Mouse (Mus musculus) embryonic facial prominence, embryonic 14.5 days (tissue): ENCODE data around the gene Gm10717. TPM values are rescaled to one million over a fixed set of nuclear protein-coding genes. Genes with fewer than 3 reads are reported as not detected.
"Not testable (repeated sequence)": the region's sequence is repeated elsewhere in the genome, so short reads cannot be mapped to it uniquely, and the experiment has no call there.

ENCODE experiments used
- ATAC-seq: fragments of 200-750 bp; cut with Nextera tagmentation; 2 replicates; pipeline ENCODE4 v1.8.0; 2017; ENCODE audit warnings: low read depth, moderate number of reproducible peaks, moderate TSS enrichment
- DNase-seq: peaks from one replicate; pipeline ENCODE4 v3.0.0-alpha.2; 2015; ENCODE audit warnings: low spot score
- H3K27ac ChIP-seq: fragments of 300-500 bp; sonication (generic); replicated peaks from 2 replicates; pipeline ENCODE4 v1.5.1; 2014; ENCODE audit warnings: low read depth, mild to moderate bottlenecking, low read length, moderate library complexity
- H3K27me3 ChIP-seq: fragments of 300-500 bp; sonication (generic); replicated peaks from 2 replicates; pipeline ENCODE4 v1.6.1; 2014; ENCODE audit warnings: low read length; ENCODE audit not compliant: control insufficient read depth, insufficient read depth
- H3K36me3 ChIP-seq: fragments of 300-500 bp; sonication (generic); 2 replicates; pipeline ENCODE4 v1.6.1; 2014; ENCODE audit warnings: low read length, mixed read lengths; ENCODE audit not compliant: control insufficient read depth, insufficient read depth
- H3K4me1 ChIP-seq: fragments of 300-500 bp; sonication (generic); 2 replicates; pipeline ENCODE4 v1.6.1; 2014; ENCODE audit warnings: antibody characterized with exemption, low read length; ENCODE audit not compliant: control insufficient read depth, insufficient read depth
- H3K4me2 ChIP-seq: fragments of 300-500 bp; sonication (generic); 2 replicates; pipeline ENCODE4 v1.6.1; 2014; ENCODE audit warnings: low read depth, mild to moderate bottlenecking, low read length, moderate library complexity, mixed read lengths
- H3K4me3 ChIP-seq: fragments of 300-500 bp; sonication (generic); 2 replicates; pipeline ENCODE4 v1.5.1; 2014; ENCODE audit warnings: low read depth, mild to moderate bottlenecking, low read length
- H3K9ac ChIP-seq: fragments of 300-500 bp; sonication (generic); 2 replicates; pipeline ENCODE4 v1.6.1; 2014; ENCODE audit warnings: low read depth, mild to moderate bottlenecking, low read length, moderate library complexity, mixed read lengths
- H3K9me3 ChIP-seq: fragments of 300-500 bp; sonication (generic); 2 replicates; pipeline ENCODE4 v1.6.1; 2016; ENCODE audit warnings: low read length; ENCODE audit not compliant: control insufficient read depth
- WGBS: fragments of 180-500 bp; shearing (Covaris S2); extraction: QIAGEN DNeasy Blood & Tissue Kit; methylation state at CpG from one replicate; pipeline ENCODE4 v1.1.7; 2014; 5-methylcytosine and 5-hydroxymethylcytosine counted together
- polyA plus RNA-seq: library from polyadenylated mRNA; unstranded; fragments of >200 nt; fragmentation: Nextera tagmentation; extraction: Ambion mirVana; gene quantifications from 2 replicates; pipeline ENCODE4 v1.2.1, GENCODE M21; 2014

The Gm10717 gene
- polyA plus RNA-seq, result not detected in 2 replicates

DNA sequence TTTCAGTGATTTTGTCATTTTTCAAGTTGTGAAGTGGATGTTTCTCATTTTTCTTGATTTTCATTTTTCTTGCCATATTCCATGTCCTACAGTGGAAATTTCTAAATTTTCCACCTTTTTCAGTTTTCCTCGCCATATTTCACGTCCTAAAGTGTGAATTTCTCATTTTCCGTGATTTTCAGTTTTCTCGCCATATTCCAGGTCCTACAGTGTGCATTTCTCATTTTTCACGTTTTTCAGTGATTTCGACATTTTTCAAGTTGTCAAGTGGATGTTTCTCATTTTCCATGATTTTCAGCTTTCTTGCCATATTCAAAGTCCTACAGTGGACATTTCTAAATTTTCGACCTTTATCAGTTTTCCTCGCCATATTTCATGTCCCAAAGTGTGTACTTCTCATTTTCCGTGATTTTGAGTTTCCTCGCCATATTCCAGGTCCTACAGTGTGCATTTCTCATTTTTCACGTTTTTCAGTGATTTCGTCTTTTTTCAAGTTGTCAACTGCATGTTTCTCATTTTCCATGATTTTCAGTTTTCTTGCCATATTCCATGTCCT is at the start of gene Gm10717:
Gm10717 (plus strand) TSS at position 506 of the 556 bp plus-strand sequence.
- H3K9me3 ChIP-seq, result not testable (repeated sequence)

GRCm38 (mm10) chr9:3000445-3000972 is 24.7 kb upstream of the Gm10717 start, which contains the start of gene Gm10722:
TSS of gene Gm10722 (plus strand) at chr9:3000922.
- peak; percentile 25 for DNase-seq
- H3K9me3 ChIP-seq, H3K27me3 ChIP-seq, ATAC-seq, H3K36me3 ChIP-seq, H3K4me2 ChIP-seq, H3K9ac ChIP-seq, H3K27ac ChIP-seq, H3K4me1 ChIP-seq, H3K4me3 ChIP-seq: not testable (repeated sequence)
- WGBS, result 68% methylated on average over 12 of the region's 12 CpGs

More for the DNA sequence above, at the start of gene Gm10717:
- not testable (repeated sequence) for H3K36me3 ChIP-seq, ATAC-seq, H3K27ac ChIP-seq, H3K27me3 ChIP-seq, H3K4me3 ChIP-seq, DNase-seq, H3K9ac ChIP-seq, H3K4me1 ChIP-seq, H3K4me2 ChIP-seq
- 71% methylated on average over 12 of the region's 12 CpGs for WGBS

DNA sequence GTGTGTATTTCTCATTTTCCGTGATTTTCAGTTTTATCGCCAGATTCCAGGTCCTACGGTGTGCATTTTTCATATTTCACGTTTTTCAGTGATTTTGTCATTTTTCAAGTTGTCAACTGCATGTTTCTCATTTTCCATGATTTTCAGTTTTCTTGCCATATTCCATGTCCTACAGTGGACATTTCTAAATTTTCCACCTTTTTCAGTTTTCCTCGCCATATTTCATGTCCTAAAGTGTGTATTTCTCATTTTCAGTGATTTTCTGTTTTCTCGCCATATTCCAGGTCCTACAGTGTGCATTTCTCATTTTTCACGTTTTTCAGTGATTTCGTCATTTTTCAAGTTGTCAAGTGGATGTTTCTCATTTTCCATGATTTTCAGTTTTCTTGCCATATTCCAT is 24.2 kb upstream of the Gm10717 start:
- not testable (repeated sequence) for H3K4me2 ChIP-seq, H3K4me3 ChIP-seq, H3K4me1 ChIP-seq, H3K27ac ChIP-seq, H3K9ac ChIP-seq, DNase-seq, ATAC-seq, H3K27me3 ChIP-seq, H3K36me3 ChIP-seq, H3K9me3 ChIP-seq
- 63% methylated on average over 8 of the region's 8 CpGs for WGBS

GRCm38 (mm10) chr9:3001948-3002659 is 23.1 kb upstream of the Gm10717 start:
- H3K27ac ChIP-seq, H3K4me3 ChIP-seq, H3K4me1 ChIP-seq, H3K9me3 ChIP-seq, H3K4me2 ChIP-seq, H3K9ac ChIP-seq, H3K27me3 ChIP-seq, H3K36me3 ChIP-seq: not testable (repeated sequence)
- WGBS, result 53% methylated on average over 8 of the region's 11 CpGs
- DNase-seq (peak; percentile 6), ATAC-seq (peak; percentile 85)

DNA sequence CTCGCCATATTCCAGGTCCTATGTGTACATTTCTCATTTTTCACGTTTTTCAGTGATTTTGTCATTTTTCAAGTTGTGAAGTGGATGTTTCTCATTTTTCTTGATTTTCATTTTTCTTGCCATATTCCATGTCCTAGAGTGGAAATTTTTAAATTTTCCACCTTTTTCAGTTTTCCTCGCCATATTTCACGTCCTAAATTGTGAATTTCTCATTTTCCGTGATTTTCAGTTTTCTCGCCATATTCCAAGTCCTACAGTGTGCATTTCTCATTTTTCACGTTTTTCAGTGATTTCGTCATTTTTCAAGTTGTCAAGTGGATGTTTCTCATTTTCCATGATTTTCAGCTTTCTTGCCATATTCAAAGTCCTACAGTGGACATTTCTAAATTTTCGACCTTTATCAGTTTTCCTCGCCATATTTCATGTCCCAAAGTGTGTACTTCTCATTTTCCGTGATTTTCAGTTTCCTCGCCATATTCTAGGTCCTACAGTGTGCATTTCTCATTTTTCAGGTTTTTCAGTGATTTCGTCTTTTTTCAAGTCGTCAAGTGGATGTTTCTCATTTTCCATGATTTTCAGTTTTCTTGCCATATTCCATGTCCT is 22.3 kb upstream of the Gm10717 start, which contains the start of gene Gm11168:
Gm11168 (plus strand) TSS at position 553 of the 603 bp plus-strand sequence.
- not testable (repeated sequence) for H3K27me3 ChIP-seq, H3K4me3 ChIP-seq, H3K9me3 ChIP-seq, ATAC-seq, H3K9ac ChIP-seq, H3K36me3 ChIP-seq, H3K4me1 ChIP-seq, H3K27ac ChIP-seq, DNase-seq, H3K4me2 ChIP-seq
- WGBS, result 74% methylated on average over 6 of the region's 14 CpGs

- H3K9me3 ChIP-seq, H3K4me2 ChIP-seq, H3K27me3 ChIP-seq, H3K9ac ChIP-seq, H3K36me3 ChIP-seq, ATAC-seq, H3K27ac ChIP-seq, H3K4me3 ChIP-seq, H3K4me1 ChIP-seq, DNase-seq: not testable (repeated sequence)
- WGBS, result 75% methylated on average over 1 of the region's 5 CpGs
These were observed 19.0 kb upstream of the Gm10717 start for GRCm38 (mm10) chr9:3006179-3006578.

GRCm38 (mm10) chr9:3006636-3007035 is 18.6 kb upstream of the Gm10717 start:
- 74% methylated on average over 7 of the region's 8 CpGs for WGBS
- not testable (repeated sequence) for H3K27me3 ChIP-seq, H3K4me3 ChIP-seq, H3K36me3 ChIP-seq, H3K9me3 ChIP-seq, H3K4me2 ChIP-seq, DNase-seq, H3K9ac ChIP-seq, H3K4me1 ChIP-seq, H3K27ac ChIP-seq
- peak; percentile 70; the same call in 1 of the 2 replicates for ATAC-seq

GRCm38 (mm10) chr9:3007272-3007671 is 17.9 kb upstream of the Gm10717 start:
- ATAC-seq, result peak; percentile 35; the same call in 1 of the 2 replicates
- H3K36me3 ChIP-seq, H3K27ac ChIP-seq, H3K4me3 ChIP-seq, H3K9me3 ChIP-seq, H3K4me2 ChIP-seq, DNase-seq, H3K9ac ChIP-seq, H3K27me3 ChIP-seq, H3K4me1 ChIP-seq: not testable (repeated sequence)
- WGBS, result 73% methylated on average over 6 of the region's 9 CpGs
